In the genomic region with DNA sequence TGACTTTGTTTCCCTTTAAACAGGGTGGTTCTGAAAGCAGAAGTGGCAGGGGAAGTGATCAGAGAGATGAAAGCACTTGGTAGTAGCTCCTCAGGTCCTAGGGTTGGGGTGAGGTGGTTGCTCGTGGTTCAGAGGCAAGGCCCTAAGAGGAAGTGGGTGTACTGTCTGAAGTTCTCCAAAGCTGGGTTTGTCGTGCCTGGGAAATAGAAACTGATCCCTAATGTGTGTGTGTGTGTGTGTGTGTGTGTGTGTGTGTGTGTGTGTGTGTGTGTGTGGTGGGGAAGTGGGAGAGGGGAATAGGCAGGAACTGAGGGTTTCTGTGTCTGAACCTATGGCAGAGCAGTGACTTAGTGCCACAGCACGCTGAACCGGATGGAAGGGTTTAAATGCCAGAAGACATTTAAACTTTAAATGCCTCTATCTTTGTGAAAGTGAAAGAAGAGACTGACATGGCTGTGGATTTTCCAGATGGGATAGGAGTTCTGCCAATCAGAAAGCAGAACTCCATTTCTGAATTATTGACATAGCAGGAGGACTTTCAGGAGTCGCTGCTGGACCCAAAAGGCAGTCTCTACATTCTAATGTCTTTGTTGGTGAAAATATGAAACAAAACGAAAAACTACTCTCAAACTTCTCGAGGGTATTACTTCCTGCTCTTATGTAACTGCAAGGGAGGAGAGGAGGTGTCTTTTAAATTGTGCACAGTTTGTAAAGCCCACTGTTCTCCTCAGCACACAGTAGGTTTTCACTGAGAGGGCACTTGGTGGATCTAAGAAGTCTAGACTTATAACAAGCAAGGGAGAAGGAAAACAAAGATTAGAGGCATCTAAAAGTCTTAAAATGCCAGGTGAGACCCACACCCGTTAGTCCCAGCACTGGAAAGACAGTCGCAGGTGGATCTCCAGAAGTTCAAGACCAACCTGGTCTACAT, we compare ENCODE assay signal across 8 mouse cellular contexts. TPM values are rescaled to one million over a fixed set of nuclear protein-coding genes. Genes with fewer than 3 reads are reported as not detected.
DNase-seq lines count a peak whose midpoint lies in the region; ATAC-seq lines count a peak whose summit lies in the region.

No protein-coding gene starts in this region.

- H3K9ac ChIP-seq in heart, embryonic 15.5 days, result peak overlapping the region; percentile 38; the same call in 1 of the 2 replicates
- no peak overlapping the region for H3K9ac ChIP-seq in forebrain, embryonic 13.5 days

- no peaks in the 10 kb centered on the region for H3K36me3 ChIP-seq in heart, embryonic 15.5 days
- H3K36me3 ChIP-seq in forebrain, embryonic 13.5 days (ENCODE audit: poor library complexity, severe bottlenecking), result no peaks in the 10 kb centered on the region
- no peaks in the 10 kb centered on the region for H3K36me3 ChIP-seq in forebrain, embryonic 10.5 days (replicated peaks)

- peak; percentile 33; the same call in 1 of the 2 replicates for ATAC-seq in heart, embryonic 15.5 days (replicated peaks; ENCODE audit: insufficient number of reproducible peaks, insufficient read depth, low FRiP score, low read depth)
- no peak for ATAC-seq in forebrain, embryonic 13.5 days

- DNase-seq in heart, adult 11 months, result peak; percentile 96
- no peak for DNase-seq in heart, adult 8-10 months (ENCODE audit: low spot score)
- DNase-seq in lung, adult 18-20 months, result peak; percentile 38 to 40
- peak; percentile 81 to 83 for DNase-seq in spleen, postnatal 36 days (ENCODE audit: low spot score in 2 of 2)
- DNase-seq in frontal cortex, postnatal 10 days (ENCODE audit: low spot score in 2 of 2), result no peak
- no peak for DNase-seq in forebrain, embryonic 10.5 days (ENCODE audit: extremely low spot score, low spot score)

- no peaks in the 10 kb centered on the region for H3K9me3 ChIP-seq in heart, embryonic 15.5 days (replicated peaks)
- H3K9me3 ChIP-seq in forebrain, embryonic 13.5 days (replicated peaks), result no peaks in the 10 kb centered on the region
- H3K9me3 ChIP-seq in forebrain, embryonic 10.5 days, result no peaks in the 10 kb centered on the region

- H3K4me3 ChIP-seq in heart, embryonic 15.5 days, result peak overlapping the region; percentile 47
- no peak overlapping the region for H3K4me3 ChIP-seq in forebrain, embryonic 13.5 days
- H3K4me3 ChIP-seq in forebrain, embryonic 10.5 days, result no peak overlapping the region

- 54% methylated on average over 9 of the region's 9 CpGs for WGBS in heart, embryonic 15.5 days
- WGBS in forebrain, embryonic 13.5 days, result 71% methylated on average over 9 of the region's 9 CpGs
- WGBS in forebrain, embryonic 10.5 days, result 66% methylated on average over 9 of the region's 9 CpGs

- peak overlapping the region; percentile 73 for H3K27ac ChIP-seq in heart, embryonic 15.5 days
- no peak overlapping the region for H3K27ac ChIP-seq in forebrain, embryonic 13.5 days
- H3K27ac ChIP-seq in forebrain, embryonic 10.5 days, result no peak overlapping the region

- peaks cover 17% of the 10 kb centered on the region for H3K4me1 ChIP-seq in heart, embryonic 15.5 days (replicated peaks)
- no peaks in the 10 kb centered on the region for H3K4me1 ChIP-seq in forebrain, embryonic 13.5 days
- peaks cover 15% of the 10 kb centered on the region for H3K4me1 ChIP-seq in forebrain, embryonic 10.5 days

- peak overlapping the region; percentile 60 for H3K4me2 ChIP-seq in heart, embryonic 15.5 days
- H3K4me2 ChIP-seq in forebrain, embryonic 13.5 days, result no peak overlapping the region

- peaks cover 6% of the 10 kb centered on the region; the same call in 1 of the 2 replicates for H3K27me3 ChIP-seq in heart, embryonic 15.5 days
- peaks cover 60% of the 10 kb centered on the region for H3K27me3 ChIP-seq in forebrain, embryonic 13.5 days
- H3K27me3 ChIP-seq in forebrain, embryonic 10.5 days (ENCODE audit: poor library complexity, severe bottlenecking), result peaks cover 63% of the 10 kb centered on the region

RNA-seq across cellular contexts. Expression of a gene that starts 1.7 kb away (rescaled TPM):
- total RNA-seq in heart, adult 8-10 months (2022), result 10 to 100 TPM; 43.9 to 65.9 (median 55.1) TPM
- 6.6 and 6.7 TPM in 2 replicates for polyA plus RNA-seq in heart, embryonic 15.5 days (2015; fragmentation: Nextera tagmentation; extraction: Ambion mirVana)
- 0.18 and 0.30 TPM in 2 replicates for polyA plus RNA-seq in forebrain, embryonic 13.5 days (2015; fragmentation: Nextera tagmentation; extraction: Ambion mirVana)
- polyA plus RNA-seq in forebrain, embryonic 10.5 days (2016; fragmentation: Nextera tagmentation; extraction: Ambion mirVana), result 0.31 and 0.38 TPM in 2 replicates

RNA-seq across cellular contexts. Expression of a gene that starts 38.8 kb away (rescaled TPM):
- under 1 TPM; 0.56 to 0.72 (median 0.62) TPM for total RNA-seq in heart, adult 8-10 months (2022)
- polyA plus RNA-seq in heart, embryonic 15.5 days (2015; fragmentation: Nextera tagmentation; extraction: Ambion mirVana), result 10.7 and 15.5 TPM in 2 replicates
- polyA plus RNA-seq in forebrain, embryonic 13.5 days (2015; fragmentation: Nextera tagmentation; extraction: Ambion mirVana), result 9.3 and 10.2 TPM in 2 replicates
- polyA plus RNA-seq in forebrain, embryonic 10.5 days (2016; fragmentation: Nextera tagmentation; extraction: Ambion mirVana), result 9.4 and 10.3 TPM in 2 replicates

RNA-seq across cellular contexts. Expression of a gene that starts 42.5 kb away (rescaled TPM):
- total RNA-seq in heart, adult 8-10 months (2022), result 100 to 1,000 TPM; 170 to 223 (median 177) TPM
- polyA plus RNA-seq in heart, embryonic 15.5 days (2015; fragmentation: Nextera tagmentation; extraction: Ambion mirVana), result 169 and 170 TPM in 2 replicates
- polyA plus RNA-seq in forebrain, embryonic 13.5 days (2015; fragmentation: Nextera tagmentation; extraction: Ambion mirVana), result 0.25 and 0.40 TPM in 2 replicates
- 0.23 and 0.31 TPM in 2 replicates for polyA plus RNA-seq in forebrain, embryonic 10.5 days (2016; fragmentation: Nextera tagmentation; extraction: Ambion mirVana)

RNA-seq across cellular contexts. Expression of a gene that starts 44.7 kb away (rescaled TPM):
- total RNA-seq in heart, adult 8-10 months (2022), result 10 to 100 TPM in 2 of 4 experiments, 1 to 10 TPM in 2; 7.0 to 13.0 (median 9.7) TPM
- polyA plus RNA-seq in heart, embryonic 15.5 days (2015; fragmentation: Nextera tagmentation; extraction: Ambion mirVana), result 17.7 and 25.9 TPM in 2 replicates
- polyA plus RNA-seq in forebrain, embryonic 13.5 days (2015; fragmentation: Nextera tagmentation; extraction: Ambion mirVana), result 28.1 and 35.9 TPM in 2 replicates
- 49.8 and 52.1 TPM in 2 replicates for polyA plus RNA-seq in forebrain, embryonic 10.5 days (2016; fragmentation: Nextera tagmentation; extraction: Ambion mirVana)

Comparison
In these comparisons a context has a peak if more than half of its experiments do, and no peak if none do; other contexts are left out.
1. DNase-seq: peak in heart, adult 11 months (single experiment), lung, adult 18-20 months (2 of 2) and spleen, postnatal 36 days (2 of 2); none in heart, adult 8-10 months (single experiment), frontal cortex, postnatal 10 days (0 of 2) and forebrain, embryonic 10.5 days (single experiment).
2. RNA of a gene that starts 42.5 kb away (polyA plus RNA-seq): 169 to 170 TPM in heart, embryonic 15.5 days; 0.23 to 0.31 TPM in forebrain, embryonic 10.5 days and 0.25 to 0.40 TPM in forebrain, embryonic 13.5 days; every median in the first group is over 100 times any median in the second.